Mouse (Mus musculus): ENCODE results near the gene Aspdh. TPM values are rescaled to one million over a fixed set of nuclear protein-coding genes. Genes with fewer than 3 reads are reported as not detected.

Aspdh gene
- polyA plus RNA-seq, 1 experiment from 2014 or later = 1.8 TPM

GRCm38 (mm10) chr7:44461503-44462217 lies 3.5 kb upstream of the Aspdh start:
- ATAC-seq (ENCODE audit: low FRiP score) (0 out of 2 replicates have a peak, but pooled peaks have one; percentile 4), DNase-seq (ENCODE audit: low spot score, missing footprints) (peak; percentile 77)
- Histone ChIP-seq H3K9me3 (ENCODE audit: control insufficient read depth, low read length) (no peaks in the 10 kb centered on the region; the same call in 1 of the 2 replicates), H3K4me2 (no peak overlapping the region), H3K9ac (ENCODE audit: low read length) (no peak overlapping the region), H3K36me3 (ENCODE audit: control insufficient read depth, insufficient read depth, low read length) (peaks cover 26% of the 10 kb centered on the region), H3K4me3 (ENCODE audit: low read depth, low read length) (no peak overlapping the region), H3K4me1 (ENCODE audit: control insufficient read depth, insufficient read depth, low read length) (peaks cover 20% of the 10 kb centered on the region), H3K27me3 (ENCODE audit: control insufficient read depth, insufficient read depth, low read length) (peaks cover 17% of the 10 kb centered on the region), H3K27ac (ENCODE audit: low read depth, low read length) (no peak overlapping the region)
- 70% methylated on average over 56 of the region's 57 CpGs for WGBS

GRCm38 (mm10) chr7:44462218-44463055 lies 2.8 kb upstream of the Aspdh start:
- Histone ChIP-seq H3K4me3 (ENCODE audit: low read depth, low read length) (no peak overlapping the region), H3K9ac (ENCODE audit: low read length) (no peak overlapping the region), H3K4me1 (ENCODE audit: control insufficient read depth, insufficient read depth, low read length) (peaks cover 22% of the 10 kb centered on the region), H3K27me3 (ENCODE audit: control insufficient read depth, insufficient read depth, low read length) (peaks cover 17% of the 10 kb centered on the region), H3K36me3 (ENCODE audit: control insufficient read depth, insufficient read depth, low read length) (peaks cover 23% of the 10 kb centered on the region), H3K9me3 (ENCODE audit: control insufficient read depth, low read length) (no peaks in the 10 kb centered on the region; the same call in 1 of the 2 replicates), H3K27ac (ENCODE audit: low read depth, low read length) (no peak overlapping the region), H3K4me2 (no peak overlapping the region)
- DNase-seq (ENCODE audit: low spot score, missing footprints) (peak; percentile 94), ATAC-seq (ENCODE audit: low FRiP score) (no peak)
- WGBS = 24% methylated on average over 76 of the region's 77 CpGs

GRCm38 (mm10) chr7:44463056-44463425 lies 2.1 kb upstream of the Aspdh start:
- ATAC-seq (ENCODE audit: low FRiP score) (no peak), DNase-seq (ENCODE audit: low spot score, missing footprints) (no peak)
- Histone ChIP-seq H3K4me2 (no peak overlapping the region), H3K9ac (ENCODE audit: low read length) (no peak overlapping the region), H3K36me3 (ENCODE audit: control insufficient read depth, insufficient read depth, low read length) (peaks cover 21% of the 10 kb centered on the region), H3K4me1 (ENCODE audit: control insufficient read depth, insufficient read depth, low read length) (peaks cover 22% of the 10 kb centered on the region), H3K27me3 (ENCODE audit: control insufficient read depth, insufficient read depth, low read length) (peaks cover 17% of the 10 kb centered on the region), H3K9me3 (ENCODE audit: control insufficient read depth, low read length) (no peaks in the 10 kb centered on the region; the same call in 1 of the 2 replicates), H3K4me3 (ENCODE audit: low read depth, low read length) (no peak overlapping the region), H3K27ac (ENCODE audit: low read depth, low read length) (no peak overlapping the region)
- WGBS = 40% methylated on average over 8 of the region's 8 CpGs

GRCm38 (mm10) chr7:44463556-44464225 lies 1.5 kb upstream of the Aspdh start:
- H3K27ac ChIP-seq (ENCODE audit: low read depth, low read length) = no peak overlapping the region
- peak; percentile 86 for DNase-seq (ENCODE audit: low spot score, missing footprints)
- ATAC-seq (ENCODE audit: low FRiP score) = no peak
- H3K36me3 ChIP-seq (ENCODE audit: control insufficient read depth, insufficient read depth, low read length) = peaks cover 18% of the 10 kb centered on the region
- H3K9me3 ChIP-seq (ENCODE audit: control insufficient read depth, low read length) = no peaks in the 10 kb centered on the region
- 84% methylated on average over 10 of the region's 10 CpGs for WGBS
- peaks cover 27% of the 10 kb centered on the region for H3K4me1 ChIP-seq (ENCODE audit: control insufficient read depth, insufficient read depth, low read length)
- H3K27me3 ChIP-seq (ENCODE audit: control insufficient read depth, insufficient read depth, low read length) = peaks cover 17% of the 10 kb centered on the region
- H3K9ac ChIP-seq (ENCODE audit: low read length) = no peak overlapping the region
- H3K4me3 ChIP-seq (ENCODE audit: low read depth, low read length) = no peak overlapping the region
- no peak overlapping the region for H3K4me2 ChIP-seq

GRCm38 (mm10) chr7:44464511-44464910 lies 680 bp upstream of the Aspdh start:
- H3K4me2 ChIP-seq = no peak overlapping the region
- 0 out of 2 replicates have a peak overlapping the region, but pooled peaks have one; percentile 0 for H3K27ac ChIP-seq (ENCODE audit: low read depth, low read length)
- H3K36me3 ChIP-seq (ENCODE audit: control insufficient read depth, insufficient read depth, low read length) = peaks cover 18% of the 10 kb centered on the region

GRCm38 (mm10) chr7:44466006-44466887 lies 1.1 kb downstream of the Aspdh start:
- Histone ChIP-seq H3K9me3 (ENCODE audit: control insufficient read depth, low read length) (no peaks in the 10 kb centered on the region), H3K4me1 (ENCODE audit: control insufficient read depth, insufficient read depth, low read length) (peaks cover 31% of the 10 kb centered on the region), H3K4me3 (ENCODE audit: low read depth, low read length) (no peak overlapping the region), H3K36me3 (ENCODE audit: control insufficient read depth, insufficient read depth, low read length) (peaks cover 17% of the 10 kb centered on the region), H3K9ac (ENCODE audit: low read length) (no peak overlapping the region), H3K27ac (ENCODE audit: low read depth, low read length) (no peak overlapping the region), H3K4me2 (no peak overlapping the region), H3K27me3 (ENCODE audit: control insufficient read depth, insufficient read depth, low read length) (peaks cover 12% of the 10 kb centered on the region)
- peak; percentile 81 for DNase-seq (ENCODE audit: low spot score, missing footprints)
- 78% methylated on average over 10 of the region's 10 CpGs for WGBS
- no peak for ATAC-seq (ENCODE audit: low FRiP score)

More at GRCm38 (mm10) chr7:44464511-44464910, 680 bp upstream of the Aspdh start:
- no peaks in the 10 kb centered on the region for H3K9me3 ChIP-seq (ENCODE audit: control insufficient read depth, low read length)
- DNase-seq (ENCODE audit: low spot score, missing footprints) = peak; percentile 85
- ATAC-seq (ENCODE audit: low FRiP score) = no peak
- H3K9ac ChIP-seq (ENCODE audit: low read length) = no peak overlapping the region
- no peak overlapping the region for H3K4me3 ChIP-seq (ENCODE audit: low read depth, low read length)
- WGBS = 21% methylated on average over 4 of the region's 4 CpGs
- peaks cover 31% of the 10 kb centered on the region for H3K4me1 ChIP-seq (ENCODE audit: control insufficient read depth, insufficient read depth, low read length)
- peaks cover 17% of the 10 kb centered on the region for H3K27me3 ChIP-seq (ENCODE audit: control insufficient read depth, insufficient read depth, low read length)

GRCm38 (mm10) chr7:44466888-44467311 lies 1.7 kb downstream of the Aspdh start:
- H3K27ac ChIP-seq (ENCODE audit: low read depth, low read length) = no peak overlapping the region; the same call in 1 of the 2 replicates
- ATAC-seq (ENCODE audit: low FRiP score) (no peak), DNase-seq (ENCODE audit: low spot score, missing footprints) (peak; percentile 81)
- peaks cover 11% of the 10 kb centered on the region for H3K36me3 ChIP-seq (ENCODE audit: control insufficient read depth, insufficient read depth, low read length)
- WGBS = 86% methylated on average over 16 of the region's 16 CpGs
- no peak overlapping the region for H3K4me3 ChIP-seq (ENCODE audit: low read depth, low read length)
- peaks cover 5% of the 10 kb centered on the region for H3K27me3 ChIP-seq (ENCODE audit: control insufficient read depth, insufficient read depth, low read length)
- H3K9me3 ChIP-seq (ENCODE audit: control insufficient read depth, low read length) = no peaks in the 10 kb centered on the region
- H3K4me1 ChIP-seq (ENCODE audit: control insufficient read depth, insufficient read depth, low read length) = peaks cover 31% of the 10 kb centered on the region
- H3K9ac ChIP-seq (ENCODE audit: low read length) = peak overlapping the region; percentile 9; the same call in 1 of the 2 replicates
- H3K4me2 ChIP-seq = no peak overlapping the region; the same call in 1 of the 2 replicates

- Histone ChIP-seq H3K4me1 (ENCODE audit: control insufficient read depth, insufficient read depth, low read length) (peaks cover 28% of the 10 kb centered on the region), H3K9me3 (ENCODE audit: control insufficient read depth, low read length) (no peaks in the 10 kb centered on the region), H3K27me3 (ENCODE audit: control insufficient read depth, insufficient read depth, low read length) (no peaks in the 10 kb centered on the region), H3K4me2 (peak within 1 kb of the TSS; percentile 67), H3K36me3 (ENCODE audit: control insufficient read depth, insufficient read depth, low read length) (peaks cover 5% of the 10 kb centered on the region; the same call in 1 of the 2 replicates), H3K4me3 (ENCODE audit: low read depth, low read length) (peak within 1 kb of the TSS; percentile 55), H3K9ac (ENCODE audit: low read length) (peak within 1 kb of the TSS; percentile 72), H3K27ac (ENCODE audit: low read depth, low read length) (peak within 1 kb of the TSS; percentile 79)
- ATAC-seq (ENCODE audit: low FRiP score) = peak; percentile 94
- DNase-seq (ENCODE audit: low spot score, missing footprints) = peak; percentile 98
- under 1% methylated on average over 42 of the region's 42 CpGs for WGBS
These were observed 2.7 kb downstream of the Aspdh start, which contains the start of gene Josd2 for GRCm38 (mm10) chr7:44467811-44468411. TSS of gene Josd2 (plus strand) at chr7:44467980.

All from midbrain, embryonic 11.5 days (tissue).